Mouse (Mus musculus): ENCODE measurements around the gene Rpia.
"Not testable (repeated sequence)": the region's sequence is repeated elsewhere in the genome, so short reads cannot be mapped to it uniquely, and the experiment has no call there.

The Rpia gene

DNA sequence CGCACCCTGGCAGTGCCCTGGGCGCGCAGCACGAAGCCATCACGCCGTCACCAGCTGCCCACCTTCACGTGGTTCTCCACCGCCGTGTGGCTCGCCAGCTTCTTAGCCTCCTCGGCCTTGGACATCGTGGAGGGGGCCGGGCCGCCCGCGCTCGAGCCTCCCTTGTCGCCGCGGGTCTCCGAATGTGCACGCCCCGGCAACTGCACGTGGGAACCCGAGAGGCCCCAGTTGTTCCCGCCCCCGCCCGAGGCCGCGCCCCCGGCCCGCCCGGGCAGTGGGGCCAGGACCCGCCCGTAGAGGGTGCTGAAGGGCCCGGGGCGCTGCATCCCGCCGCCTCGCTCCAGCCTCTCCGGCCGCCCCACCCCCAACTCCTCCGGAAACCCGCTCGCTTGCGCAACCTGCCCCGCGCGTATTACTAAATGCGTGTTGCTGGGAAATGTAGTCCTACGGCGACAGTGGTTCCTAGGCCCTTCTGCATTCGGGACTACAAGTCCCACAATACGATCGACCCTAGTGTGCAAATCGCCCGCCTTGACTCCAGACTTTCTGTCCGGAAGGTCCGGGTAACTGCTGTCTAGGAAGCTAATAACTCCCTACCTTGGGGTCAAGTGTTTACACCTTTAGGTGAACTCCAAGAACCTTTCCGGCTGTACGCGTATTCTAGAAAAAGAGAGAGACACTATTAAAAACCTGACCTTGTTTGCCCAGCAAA is at the start of gene Rpia:
Gene Rpia (minus strand): TSS at position 409 of the 712 bp plus-strand sequence.
- peak; percentile 99 for DNase-seq (ENCODE audit: low read depth, low spot score)

GRCm38 (mm10) chr6:70840281-70840680 is 48.2 kb upstream of the Rpia start:
- DNase-seq (ENCODE audit: low read depth, low spot score): no peak

DNA sequence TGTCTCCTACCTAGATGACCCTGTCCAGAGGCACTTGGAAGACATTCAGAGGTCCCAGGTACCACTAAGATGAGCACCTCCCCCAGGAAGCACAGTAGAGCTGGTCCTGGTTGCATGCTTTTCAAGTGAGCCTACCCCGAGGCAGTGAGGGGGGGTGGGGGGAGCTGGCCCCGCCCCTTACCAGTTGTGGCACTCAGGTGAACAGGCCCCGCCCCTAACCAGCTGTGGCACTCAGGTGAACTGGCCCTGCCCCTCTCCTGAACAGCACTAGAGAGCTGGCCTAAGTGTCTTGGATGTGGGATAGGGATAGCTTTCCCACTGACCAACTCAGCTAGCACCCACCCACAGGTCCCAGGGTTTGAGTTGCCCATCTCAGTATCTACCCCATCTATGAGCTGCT is 46.5 kb upstream of the Rpia start:
- DNase-seq (ENCODE audit: low read depth, low spot score): no peak

GRCm38 (mm10) chr6:70837297-70837696 is 45.3 kb upstream of the Rpia start:
- DNase-seq (ENCODE audit: low read depth, low spot score): no peak

GRCm38 (mm10) chr6:70831179-70831839 is 39.3 kb upstream of the Rpia start:
- DNase-seq (ENCODE audit: low read depth, low spot score): no peak

DNA sequence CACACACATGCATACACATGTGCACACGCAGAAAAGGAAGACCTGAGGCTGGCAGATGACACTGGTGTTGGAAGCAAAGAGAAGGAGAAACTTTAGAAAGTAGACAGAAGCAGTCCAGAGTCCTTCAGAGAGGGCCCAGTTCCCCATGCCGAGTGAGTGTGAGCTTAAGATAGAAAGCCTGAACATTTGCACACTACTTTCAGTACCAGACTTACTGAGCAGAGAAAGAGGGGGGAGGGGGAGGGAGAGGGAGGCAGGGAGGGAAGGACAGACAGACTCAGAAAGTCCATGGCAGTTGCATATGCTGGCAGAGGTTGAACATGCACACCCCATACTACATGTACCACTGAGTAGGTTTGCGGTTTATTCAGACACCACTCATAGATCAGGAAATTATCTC is 38.5 kb upstream of the Rpia start:
- no peak for DNase-seq (ENCODE audit: low read depth, low spot score)

DNA sequence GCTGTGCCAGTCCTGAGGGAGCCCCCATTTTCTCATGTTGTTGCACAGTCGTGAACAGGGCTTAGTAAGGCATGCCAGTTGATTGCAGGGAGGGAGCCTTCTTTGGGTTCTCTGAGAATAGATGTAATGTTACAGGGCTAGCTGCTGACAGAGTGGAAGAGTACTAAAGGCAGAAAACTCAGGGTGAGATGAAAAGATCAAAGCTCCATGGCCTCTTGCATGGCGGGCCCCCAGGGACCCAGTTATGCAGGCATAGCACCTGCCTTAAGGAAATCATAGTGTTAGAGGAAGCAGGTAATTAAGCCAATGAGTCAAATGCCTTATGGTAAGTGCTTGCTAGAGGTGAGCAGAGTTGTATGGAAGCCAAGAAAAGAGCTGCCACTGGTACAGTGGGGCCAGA is 37.4 kb upstream of the Rpia start:
- DNase-seq (ENCODE audit: low read depth, low spot score): no peak

DNA sequence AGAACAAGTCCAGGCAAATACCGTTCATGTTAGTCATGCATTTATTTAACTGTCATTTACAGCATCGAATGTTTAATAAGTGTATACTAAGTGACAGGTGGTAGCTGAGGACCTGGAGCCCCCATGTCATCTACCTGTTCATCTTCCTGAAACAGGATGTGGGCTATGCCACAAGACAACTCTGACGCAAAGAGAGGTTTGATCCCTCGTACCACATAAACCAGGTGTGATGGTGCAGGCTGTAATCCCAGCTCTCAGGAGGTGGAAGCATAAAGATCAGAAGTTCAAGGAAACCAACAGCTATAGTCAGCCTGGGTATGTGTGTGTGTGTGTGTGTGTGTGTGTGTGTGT is 32.9 kb upstream of the Rpia start:
- DNase-seq (ENCODE audit: low read depth, low spot score): no peak

GRCm38 (mm10) chr6:70824085-70824986 is 32.3 kb upstream of the Rpia start:
- peak; percentile 96 for DNase-seq (ENCODE audit: low read depth, low spot score)

DNA sequence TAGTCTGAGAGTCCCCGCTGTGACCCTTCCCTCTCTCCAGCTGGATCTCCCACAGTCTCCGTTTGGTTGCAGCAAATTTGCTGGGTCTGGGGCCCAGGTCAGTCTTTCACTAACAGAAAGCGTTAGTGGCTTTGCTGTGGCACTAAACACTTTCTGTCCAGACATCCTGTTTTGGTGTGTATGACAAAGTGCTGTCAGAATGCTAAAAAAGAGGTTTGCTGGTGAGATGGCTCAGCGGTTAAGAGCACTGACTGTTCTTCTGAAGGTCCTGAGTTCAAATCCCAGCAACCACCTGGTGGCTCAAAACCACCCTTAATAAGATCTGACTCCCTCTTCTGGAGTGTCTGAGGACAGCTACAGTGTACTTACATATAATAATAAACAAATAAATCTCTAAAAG is 31.2 kb upstream of the Rpia start:
- not testable (repeated sequence) for DNase-seq (ENCODE audit: low read depth, low spot score)

DNA sequence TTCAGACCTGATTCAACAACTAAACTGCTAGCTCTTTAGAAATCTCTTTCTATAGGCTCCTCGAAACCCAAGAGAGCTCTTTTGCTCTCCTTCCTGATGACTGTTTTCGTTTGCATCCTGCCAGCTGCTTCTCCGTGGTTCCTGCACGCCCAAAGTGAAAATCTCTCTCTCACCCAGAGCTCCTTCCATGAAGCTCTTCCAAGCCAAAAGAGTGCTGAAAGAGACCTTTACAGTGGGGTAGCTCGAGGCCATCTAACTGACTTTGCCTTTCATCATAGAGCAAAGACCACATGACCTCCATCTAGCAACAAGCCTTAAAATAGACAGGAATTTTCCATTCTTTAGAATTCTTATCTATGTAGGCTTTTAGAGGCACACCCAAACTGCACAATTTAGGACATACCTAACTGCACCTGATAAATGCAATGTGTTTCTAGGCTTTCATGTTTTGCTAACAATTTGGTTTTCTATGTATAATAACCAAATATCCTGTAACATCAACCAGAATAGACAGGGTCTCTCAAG is 30.4 kb upstream of the Rpia start:
- DNase-seq (ENCODE audit: low read depth, low spot score): no peak

GRCm38 (mm10) chr6:70821566-70821965 is 29.5 kb upstream of the Rpia start:
- no peak for DNase-seq (ENCODE audit: low read depth, low spot score)

DNA sequence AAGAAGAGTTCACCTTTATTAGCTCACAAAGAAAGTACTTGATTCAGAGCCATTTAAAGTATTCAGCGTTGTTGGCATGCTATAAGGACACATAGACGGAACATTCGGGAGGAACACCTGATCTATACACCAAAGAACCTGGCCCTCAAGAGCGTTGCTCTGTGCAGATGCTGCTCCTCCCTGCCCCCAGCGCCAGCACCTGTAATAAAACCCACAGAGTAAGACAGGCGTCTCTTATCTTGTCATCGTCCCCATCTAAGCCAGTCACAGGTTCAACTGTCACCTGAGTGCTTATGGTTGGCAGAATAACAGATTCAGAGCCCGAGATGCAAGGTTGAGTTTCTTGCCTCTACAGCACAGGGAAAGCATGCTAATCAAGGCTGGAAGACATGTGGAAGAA is 23.4 kb upstream of the Rpia start:
- no peak for DNase-seq (ENCODE audit: low read depth, low spot score)

DNA sequence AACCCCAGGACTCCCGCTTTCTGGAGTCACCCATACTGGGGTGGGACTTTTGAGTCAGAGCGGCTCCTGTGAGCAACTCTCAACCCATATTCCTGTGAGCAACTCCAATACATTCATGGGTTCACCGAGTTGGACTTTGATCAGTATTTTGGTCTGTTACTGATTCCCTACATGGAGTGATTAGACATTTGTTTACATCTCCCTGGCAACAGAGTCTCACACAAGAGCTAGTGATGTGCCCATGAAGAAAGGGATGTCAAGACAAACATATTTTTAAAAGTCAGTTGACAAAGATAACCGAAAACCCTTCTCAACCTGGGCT is 22.6 kb upstream of the Rpia start:
- no peak for DNase-seq (ENCODE audit: low read depth, low spot score)

DNA sequence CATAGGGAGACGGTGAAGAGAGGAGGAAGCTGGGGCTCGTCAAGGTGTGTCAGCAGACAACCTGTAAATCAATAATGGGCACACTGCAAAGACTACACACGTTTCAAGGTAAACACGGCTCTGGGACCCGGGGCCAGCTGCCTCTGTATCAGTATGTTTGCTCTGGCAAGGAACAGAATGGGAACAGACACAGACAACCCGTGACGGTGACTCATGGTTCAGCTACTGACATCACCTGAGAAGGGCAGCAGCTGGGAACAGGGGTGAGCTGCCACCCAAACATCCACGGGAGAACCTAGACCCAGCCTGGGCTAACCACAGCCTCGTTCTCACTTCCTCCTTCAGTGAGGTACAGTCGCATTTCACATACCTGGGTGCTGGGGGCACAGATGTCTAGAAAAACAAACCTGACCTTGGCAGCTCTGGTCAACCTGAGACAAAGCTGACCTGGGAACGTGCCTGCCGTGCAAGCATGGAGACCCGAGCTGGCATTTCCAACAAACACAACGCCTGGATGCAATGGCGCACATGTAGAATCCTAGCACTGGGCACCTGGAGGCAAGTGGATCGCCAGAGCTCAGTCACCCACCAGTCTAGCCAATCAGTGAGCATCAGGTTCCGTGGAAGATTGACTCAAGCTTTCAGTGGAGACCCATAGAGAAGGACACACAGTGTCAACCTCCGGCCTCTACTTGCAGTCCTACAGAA is 22.0 kb upstream of the Rpia start:
- no peak for DNase-seq (ENCODE audit: low read depth, low spot score)

- DNase-seq (ENCODE audit: low read depth, low spot score): no peak
Observed at GRCm38 (mm10) chr6:70812526-70812895, 20.5 kb upstream of the Rpia start.

- DNase-seq (ENCODE audit: low read depth, low spot score): peak; percentile 58
Observed at GRCm38 (mm10) chr6:70811557-70812525, 19.8 kb upstream of the Rpia start.

- no peak for DNase-seq (ENCODE audit: low read depth, low spot score)
Observed at GRCm38 (mm10) chr6:70810524-70810923, 18.5 kb upstream of the Rpia start.

GRCm38 (mm10) chr6:70806514-70806912 is 14.5 kb upstream of the Rpia start:
- DNase-seq (ENCODE audit: low read depth, low spot score): no peak

DNA sequence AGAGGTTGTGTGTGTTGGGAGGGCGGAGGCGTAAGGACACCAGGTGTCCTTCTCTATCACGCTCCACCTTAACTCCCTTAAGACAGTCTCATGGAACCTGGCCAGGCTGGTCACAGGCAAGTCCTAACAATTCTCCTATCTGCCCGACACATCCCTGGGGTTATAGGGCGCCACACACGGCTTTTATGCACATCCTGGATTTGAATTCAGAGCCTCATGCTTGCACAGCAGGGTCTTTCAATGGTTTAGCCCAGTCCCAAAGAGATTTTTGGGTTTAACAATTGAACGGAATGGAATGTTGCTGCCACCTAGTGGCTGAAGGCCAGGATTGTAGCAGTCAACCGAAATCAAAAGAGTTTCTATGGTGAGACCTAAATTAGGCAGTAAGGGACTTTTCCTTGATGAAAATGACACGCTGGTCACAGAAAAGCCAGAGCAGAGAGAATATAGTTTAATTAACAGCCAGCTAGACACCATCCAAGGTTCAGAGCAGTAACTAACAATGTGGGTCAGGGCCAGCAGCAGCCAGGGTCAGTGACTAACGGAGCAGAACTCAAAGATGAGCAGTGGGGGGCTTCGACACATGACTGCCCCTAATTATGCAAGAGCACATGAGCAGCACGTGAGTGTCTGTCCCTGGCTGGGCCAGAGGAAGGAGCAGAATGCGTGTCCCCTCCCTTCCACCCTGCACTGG is 13.9 kb upstream of the Rpia start:
- peak; percentile 85 for DNase-seq (ENCODE audit: low read depth, low spot score)
